Mouse (Mus musculus): Measurements from ENCODE around the gene Zfp553.
"Not testable (repeated sequence)": the region's sequence is repeated elsewhere in the genome, so short reads cannot be mapped to it uniquely, and the experiment has no call there.

Gene Zfp553

GRCm38 (mm10) chr7:127233368-127233749 lies 498 bp downstream of the Zfp553 start:
- DNase-seq (ENCODE audit: extremely low spot score), result no peak

- DNase-seq (ENCODE audit: extremely low spot score), result no peak
Observed at GRCm38 (mm10) chr7:127233765-127234164, 904 bp downstream of the Zfp553 start.

- DNase-seq (ENCODE audit: extremely low spot score), result no peak
Observed at GRCm38 (mm10) chr7:127234777-127235176, 1.9 kb downstream of the Zfp553 start.

- no peak for DNase-seq (ENCODE audit: extremely low spot score)
Observed at GRCm38 (mm10) chr7:127243361-127243867, 10.6 kb downstream of the Zfp553 start.

GRCm38 (mm10) chr7:127243870-127244657 lies 11.2 kb downstream of the Zfp553 start, which contains the start of gene Zfp771:
Gene Zfp771 (plus strand): TSS chr7:127244274.
- DNase-seq (ENCODE audit: extremely low spot score), result peak; percentile 96

- no peak for DNase-seq (ENCODE audit: extremely low spot score)
Observed at GRCm38 (mm10) chr7:127244658-127245510, 12.0 kb downstream of the Zfp553 start.

GRCm38 (mm10) chr7:127250511-127250910 lies 17.6 kb downstream of the Zfp553 start:
- not testable (repeated sequence) for DNase-seq (ENCODE audit: extremely low spot score)

GRCm38 (mm10) chr7:127252414-127252813 lies 19.6 kb downstream of the Zfp553 start:
- no peak for DNase-seq (ENCODE audit: extremely low spot score)

- DNase-seq (ENCODE audit: extremely low spot score), result no peak
Observed at GRCm38 (mm10) chr7:127253341-127253740, 20.5 kb downstream of the Zfp553 start.

- DNase-seq (ENCODE audit: extremely low spot score), result peak; percentile 91
Observed at GRCm38 (mm10) chr7:127253821-127254769, 21.2 kb downstream of the Zfp553 start.

- no peak for DNase-seq (ENCODE audit: extremely low spot score)
Observed at GRCm38 (mm10) chr7:127255008-127255407, 22.1 kb downstream of the Zfp553 start.

GRCm38 (mm10) chr7:127255965-127256364 lies 23.1 kb downstream of the Zfp553 start:
- DNase-seq (ENCODE audit: extremely low spot score), result no peak

- no peak for DNase-seq (ENCODE audit: extremely low spot score)
Observed at GRCm38 (mm10) chr7:127256518-127256917, 23.7 kb downstream of the Zfp553 start.

GRCm38 (mm10) chr7:127259186-127259905 lies 26.5 kb downstream of the Zfp553 start:
- no peak for DNase-seq (ENCODE audit: extremely low spot score)

GRCm38 (mm10) chr7:127260309-127261111 lies 27.6 kb downstream of the Zfp553 start, which contains the start of gene Dctpp1:
Gene Dctpp1 (minus strand): TSS chr7:127260709.
- DNase-seq (ENCODE audit: extremely low spot score), result peak; percentile 96

GRCm38 (mm10) chr7:127262218-127262961 lies 29.5 kb downstream of the Zfp553 start:
- DNase-seq (ENCODE audit: extremely low spot score), result no peak

GRCm38 (mm10) chr7:127263526-127263925 lies 30.7 kb downstream of the Zfp553 start:
- no peak for DNase-seq (ENCODE audit: extremely low spot score)

GRCm38 (mm10) chr7:127270256-127270655 lies 37.4 kb downstream of the Zfp553 start:
- DNase-seq (ENCODE audit: extremely low spot score), result no peak

- no peak for DNase-seq (ENCODE audit: extremely low spot score)
Observed at GRCm38 (mm10) chr7:127270666-127271065, 37.8 kb downstream of the Zfp553 start.
